27 mouse cellular contexts compared by ENCODE assay signal in the genomic region with DNA sequence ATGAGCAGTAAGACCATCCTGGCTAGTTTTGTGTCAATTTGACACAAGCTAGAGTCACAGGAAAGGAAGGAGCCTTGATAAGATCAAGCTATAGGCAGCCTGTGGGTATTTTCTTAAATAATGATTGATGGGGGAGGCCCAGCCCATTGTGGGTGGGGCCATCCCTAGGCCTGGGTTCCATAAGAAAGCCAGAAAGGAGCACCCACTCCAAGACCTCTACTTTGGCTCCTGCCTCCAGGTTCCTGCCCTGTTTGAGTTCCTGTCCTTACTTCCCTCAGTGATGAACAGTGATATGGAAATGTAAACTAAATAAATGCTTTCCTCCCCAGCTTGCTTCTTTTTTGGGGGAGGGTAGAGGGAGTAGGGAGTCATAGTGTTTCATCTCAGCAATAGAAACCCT. TPM values are rescaled to one million over a fixed set of nuclear protein-coding genes. Genes with fewer than 3 reads are reported as not detected.
DNase-seq lines count a peak whose midpoint lies in the region; ATAC-seq lines count a peak whose summit lies in the region.
"Had no signal": no experiment of that assay in that cellular context is flagged by ENCODE, and none has a peak within 500 bp of the region (broad histone marks: within the 10 kb centered on the region; RNA-seq: fewer than 3 reads in every experiment).

No protein-coding gene starts in this region.

- no peaks in the 10 kb centered on the region for H3K9me3 ChIP-seq in midbrain, embryonic 11.5 days (ENCODE audit: control insufficient read depth, low read length)
- H3K9me3 ChIP-seq in midbrain, embryonic 10.5 days (replicated peaks) = no peaks in the 10 kb centered on the region
- H3K9me3 ChIP-seq in forebrain, embryonic 13.5 days (replicated peaks) = no peaks in the 10 kb centered on the region
- H3K9me3 ChIP-seq in intestine, embryonic 15.5 days = no peaks in the 10 kb centered on the region
- H3K9me3 ChIP-seq: embryonic facial prominence, embryonic 12.5 days; embryonic facial prominence, embryonic 15.5 days; forebrain, embryonic 15.5 days; G1E; heart, embryonic 12.5 days; heart, embryonic 15.5 days had no signal

- ATAC-seq in midbrain, embryonic 11.5 days (ENCODE audit: low FRiP score) = no peak
- no peak for ATAC-seq in forebrain, embryonic 13.5 days
- no peak for ATAC-seq in intestine, embryonic 15.5 days
- ATAC-seq: activated CD4-positive, CD25-positive, alpha-beta regulatory T cell, adult 4 months; forebrain, embryonic 15.5 days; hindbrain, postnatal 0 days; Patski had no signal

- H3K27me3 ChIP-seq in midbrain, embryonic 11.5 days (ENCODE audit: control insufficient read depth, insufficient read depth, low read length) = no peaks in the 10 kb centered on the region; the same call in 1 of the 2 replicates
- peaks cover 7% of the 10 kb centered on the region for H3K27me3 ChIP-seq in midbrain, embryonic 10.5 days (ENCODE audit: low read depth, poor library complexity, severe bottlenecking)
- H3K27me3 ChIP-seq in forebrain, embryonic 13.5 days = peaks cover 2% of the 10 kb centered on the region; the same call in 1 of the 2 replicates
- H3K27me3 ChIP-seq in intestine, embryonic 15.5 days (replicated peaks) = no peaks in the 10 kb centered on the region
- H3K27me3 ChIP-seq: embryonic facial prominence, embryonic 15.5 days; forebrain, embryonic 15.5 days; heart, embryonic 12.5 days; heart, embryonic 15.5 days; Patski had no signal

- no peak overlapping the region for H3K4me3 ChIP-seq in midbrain, embryonic 11.5 days (ENCODE audit: low read depth, low read length)
- no peak overlapping the region for H3K4me3 ChIP-seq in midbrain, embryonic 10.5 days
- no peak overlapping the region for H3K4me3 ChIP-seq in forebrain, embryonic 13.5 days
- H3K4me3 ChIP-seq in intestine, embryonic 15.5 days (replicated peaks) = no peak overlapping the region
- H3K4me3 ChIP-seq: embryonic facial prominence, embryonic 12.5 days; embryonic facial prominence, embryonic 15.5 days; forebrain, embryonic 15.5 days; heart, embryonic 12.5 days; heart, embryonic 15.5 days had no signal

- peak; percentile 65 for DNase-seq in midbrain, embryonic 11.5 days (ENCODE audit: low spot score, missing footprints)
- no peak for DNase-seq in midbrain, embryonic 10.5 days (ENCODE audit: low spot score)
- peak; percentile 65 for DNase-seq in ES-CJ7 (ENCODE audit: low read depth, low spot score)
- DNase-seq in ZHBTc4 (ENCODE audit: low read depth, low spot score) = peak; percentile 78
- no peak for DNase-seq in gastrocnemius, postnatal 14 days
- DNase-seq: adrenal gland, adult 8-10 months; adrenal gland, postnatal 25 days; cerebellum, adult 18-20 months; cerebellum, adult 9-10 months; cerebellum, postnatal 25 days; gastrocnemius, postnatal 36 days; heart, postnatal 10 days; heart, postnatal 4 days; kidney, adult 11 months; kidney, adult 8-10 months had no signal

- intact Hi-C loops in gastrocnemius, postnatal 14 days (cut with DNase I; ENCODE audit: low total_unique reads) = loop anchor here (10.0 kb wide), 1 partner anchor 53 kb away; no protein-coding TSS in a partner anchor

- H3K36me3 ChIP-seq in midbrain, embryonic 11.5 days (ENCODE audit: control insufficient read depth, insufficient read depth, low read length) = no peaks in the 10 kb centered on the region
- H3K36me3 ChIP-seq in midbrain, embryonic 10.5 days = no peaks in the 10 kb centered on the region
- no peaks in the 10 kb centered on the region for H3K36me3 ChIP-seq in forebrain, embryonic 13.5 days (ENCODE audit: poor library complexity, severe bottlenecking)
- H3K36me3 ChIP-seq in intestine, embryonic 15.5 days = no peaks in the 10 kb centered on the region
- H3K36me3 ChIP-seq: embryonic facial prominence, embryonic 12.5 days; embryonic facial prominence, embryonic 15.5 days; forebrain, embryonic 15.5 days; G1E; heart, embryonic 12.5 days; heart, embryonic 15.5 days had no signal

- H3K9ac ChIP-seq in midbrain, embryonic 11.5 days (ENCODE audit: low read length) = no peak overlapping the region
- H3K9ac ChIP-seq in forebrain, embryonic 13.5 days = no peak overlapping the region
- no peak overlapping the region for H3K9ac ChIP-seq in intestine, embryonic 15.5 days
- H3K9ac ChIP-seq: embryonic facial prominence, embryonic 12.5 days; embryonic facial prominence, embryonic 15.5 days; forebrain, embryonic 15.5 days; heart, embryonic 12.5 days; heart, embryonic 15.5 days; hindbrain, embryonic 14.5 days had no signal

- H3K27ac ChIP-seq in midbrain, embryonic 11.5 days (ENCODE audit: low read depth, low read length) = no peak overlapping the region
- no peak overlapping the region for H3K27ac ChIP-seq in midbrain, embryonic 10.5 days (replicated peaks)
- no peak overlapping the region for H3K27ac ChIP-seq in forebrain, embryonic 13.5 days
- no peak overlapping the region for H3K27ac ChIP-seq in intestine, embryonic 15.5 days
- H3K27ac ChIP-seq: embryonic facial prominence, embryonic 12.5 days; embryonic facial prominence, embryonic 15.5 days; forebrain, embryonic 15.5 days; heart, embryonic 15.5 days; hindbrain, embryonic 14.5 days; hindbrain, postnatal 0 days had no signal

- no peak overlapping the region for H3K4me2 ChIP-seq in midbrain, embryonic 11.5 days
- no peak overlapping the region for H3K4me2 ChIP-seq in forebrain, embryonic 13.5 days
- no peak overlapping the region for H3K4me2 ChIP-seq in intestine, embryonic 15.5 days (replicated peaks)
- H3K4me2 ChIP-seq: embryonic facial prominence, embryonic 12.5 days; embryonic facial prominence, embryonic 15.5 days; forebrain, embryonic 15.5 days; heart, embryonic 12.5 days; heart, embryonic 15.5 days; hindbrain, embryonic 14.5 days had no signal

- H3K4me1 ChIP-seq in midbrain, embryonic 11.5 days (ENCODE audit: control insufficient read depth, insufficient read depth, low read length) = no peaks in the 10 kb centered on the region
- H3K4me1 ChIP-seq in midbrain, embryonic 10.5 days = peaks cover 39% of the 10 kb centered on the region
- peaks cover 19% of the 10 kb centered on the region; the same call in 1 of the 2 replicates for H3K4me1 ChIP-seq in forebrain, embryonic 13.5 days
- H3K4me1 ChIP-seq in intestine, embryonic 15.5 days (replicated peaks) = peaks cover 11% of the 10 kb centered on the region; the same call in 1 of the 2 replicates
- H3K4me1 ChIP-seq: embryonic facial prominence, embryonic 15.5 days; forebrain, embryonic 15.5 days had no signal

RNA-seq across cellular contexts. Expression of a gene that starts 7.0 kb away (rescaled TPM):
- 22.3 and 23.0 TPM in 2 replicates for polyA plus RNA-seq in midbrain, embryonic 11.5 days (2014; fragmentation: Nextera tagmentation; extraction: Ambion mirVana)
- 27.2 and 30.8 TPM in 2 replicates for polyA plus RNA-seq in midbrain, embryonic 10.5 days (2016; fragmentation: Nextera tagmentation; extraction: Ambion mirVana)
- polyA plus RNA-seq in forebrain, embryonic 13.5 days (2015; fragmentation: Nextera tagmentation; extraction: Ambion mirVana) = 14.3 and 14.7 TPM in 2 replicates
- total RNA-seq in gastrocnemius, postnatal 14 days (2021) = 1 to 10 TPM; 7.0 to 8.8 TPM
- polyA plus RNA-seq in intestine, embryonic 15.5 days (2015; fragmentation: Nextera tagmentation; extraction: Ambion mirVana) = 41.2 and 41.7 TPM in 2 replicates

Comparison
In these comparisons a context has a peak if more than half of its experiments do, and no peak if none do; other contexts are left out.
1. DNase-seq: peak in midbrain, embryonic 11.5 days (single experiment), ES-CJ7 (single experiment) and ZHBTc4 (single experiment); none in midbrain, embryonic 10.5 days (single experiment) and gastrocnemius, postnatal 14 days (single experiment).